Mouse (Mus musculus) heart, embryonic 11.5 days (tissue): ENCODE data around the gene Eef2kmt. TPM values are rescaled to one million over a fixed set of nuclear protein-coding genes. Genes with fewer than 3 reads are reported as not detected.
"Not testable (repeated sequence)": the region's sequence is repeated elsewhere in the genome, so short reads cannot be mapped to it uniquely, and the experiment has no call there.

Experiments
- ATAC-seq: fragments of 200-750 bp; cut with Nextera tagmentation; replicated peaks from 2 replicates; pipeline ENCODE4 v1.8.0; 2017; ENCODE audit warnings: moderate library complexity; ENCODE audit not compliant: insufficient number of reproducible peaks, low FRiP score, low TSS enrichment
- H3K27ac ChIP-seq: fragments of 300-500 bp; sonication (generic); 2 replicates; pipeline ENCODE4 v1.5.1; 2014; ENCODE audit warnings: mild to moderate bottlenecking, low read depth, low read length
- H3K27me3 ChIP-seq: fragments of 300-500 bp; sonication (generic); 2 replicates; pipeline ENCODE4 v1.6.1; 2014; ENCODE audit warnings: mild to moderate bottlenecking, low read length, mixed read lengths; ENCODE audit not compliant: control insufficient read depth, insufficient read depth
- H3K36me3 ChIP-seq: fragments of 300-500 bp; sonication (generic); 2 replicates; pipeline ENCODE4 v1.6.1; 2014; ENCODE audit warnings: mild to moderate bottlenecking, low read length, moderate library complexity, mixed read lengths; ENCODE audit not compliant: control insufficient read depth, insufficient read depth
- H3K4me1 ChIP-seq: fragments of 300-500 bp; sonication (generic); 2 replicates; pipeline ENCODE4 v1.6.1; 2014; ENCODE audit warnings: low read length; ENCODE audit not compliant: control insufficient read depth, insufficient read depth
- H3K4me2 ChIP-seq: fragments of 300-500 bp; sonication (generic); 2 replicates; pipeline ENCODE4 v1.6.1; 2014; ENCODE audit warnings: mild to moderate bottlenecking, moderate library complexity
- H3K4me3 ChIP-seq: fragments of 300-500 bp; sonication (generic); 2 replicates; pipeline ENCODE4 v1.5.1; 2014; ENCODE audit warnings: low read depth, low read length
- H3K9ac ChIP-seq: fragments of 300-500 bp; sonication (generic); 2 replicates; pipeline ENCODE4 v1.6.1; 2014; ENCODE audit warnings: mild to moderate bottlenecking, low read depth, low read length, moderate library complexity
- H3K9me3 ChIP-seq: fragments of 300-500 bp; sonication (generic); replicated peaks from 2 replicates; pipeline ENCODE4 v1.6.1; 2016; ENCODE audit warnings: low read length; ENCODE audit not compliant: control insufficient read depth
- WGBS: fragments of 180-500 bp; shearing (Covaris S2); extraction: QIAGEN DNeasy Blood & Tissue Kit; methylation state at CpG from one replicate; pipeline ENCODE4 v1.1.7; 2014; ENCODE audit not compliant: insufficient replicate concordance; 5-methylcytosine and 5-hydroxymethylcytosine counted together
- polyA plus RNA-seq: library from polyadenylated mRNA; unstranded; fragments of >200 nt; fragmentation: Nextera tagmentation; extraction: Ambion mirVana; gene quantifications from 2 replicates; pipeline ENCODE4 v1.2.1, GENCODE M21; 2014

Eef2kmt gene
- polyA plus RNA-seq, 1 experiment from 2014 or later: 24.9 TPM

DNA sequence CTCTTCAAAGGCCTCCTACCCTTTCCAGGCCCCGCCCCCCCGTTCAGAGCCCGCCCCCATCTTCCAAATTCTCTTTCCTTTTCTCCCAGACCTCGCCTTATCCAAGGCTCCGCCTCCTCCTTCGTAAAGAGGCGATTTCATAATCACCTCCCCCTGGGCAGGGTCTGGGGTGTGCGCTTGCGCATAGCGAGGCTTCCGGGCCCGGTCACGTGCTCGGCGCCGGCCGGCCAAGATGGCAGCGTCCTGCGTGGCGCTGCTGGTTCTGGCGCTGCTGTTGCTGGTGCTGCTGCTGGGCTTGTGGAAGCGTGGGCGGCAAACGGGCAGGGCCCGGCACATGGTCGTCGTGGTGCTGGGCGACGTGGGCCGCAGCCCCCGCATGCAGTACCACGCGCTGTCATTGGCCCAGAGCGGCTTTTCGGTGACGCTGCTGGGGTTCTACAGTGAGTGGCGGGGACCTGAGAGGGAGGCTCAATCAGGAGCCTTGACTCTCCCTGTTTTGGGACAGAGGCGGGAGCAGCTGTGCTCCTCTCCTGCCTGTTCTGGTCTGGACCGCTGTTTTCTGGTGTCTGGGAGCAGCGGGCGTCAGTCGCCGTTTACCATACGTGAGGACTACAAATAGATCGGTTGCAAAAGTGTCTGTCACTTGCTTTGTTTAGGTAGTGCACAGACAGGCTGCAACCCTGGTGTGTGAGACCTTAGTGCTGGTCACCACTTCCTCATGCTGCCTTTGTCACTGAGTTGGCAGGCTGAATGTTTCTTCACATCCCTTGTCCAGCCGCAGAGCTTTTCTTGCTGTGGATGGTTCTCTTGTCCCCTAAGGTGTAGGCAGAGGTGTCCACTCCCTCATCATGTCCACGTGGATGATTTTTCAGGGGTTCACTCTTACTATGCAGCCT, 22.1 kb downstream of the Eef2kmt start, which contains the start of gene Alg1:
Alg1 (plus strand) TSS at position 204 of the 896 bp plus-strand sequence.
- 2% methylated on average over 47 of the region's 47 CpGs for WGBS
- Histone ChIP-seq H3K36me3 (no peaks in the 10 kb centered on the region), H3K4me2 (peak within 1 kb of the TSS; percentile 69), H3K9ac (peak within 1 kb of the TSS; percentile 79), H3K27me3 (no peaks in the 10 kb centered on the region), H3K27ac (no peak within 1 kb of the TSS), H3K4me1 (peaks cover 5% of the 10 kb centered on the region; the same call in 1 of the 2 replicates), H3K4me3 (peak within 1 kb of the TSS; percentile 81), H3K9me3 (no peaks in the 10 kb centered on the region)
- peak; percentile 93 for ATAC-seq

DNA sequence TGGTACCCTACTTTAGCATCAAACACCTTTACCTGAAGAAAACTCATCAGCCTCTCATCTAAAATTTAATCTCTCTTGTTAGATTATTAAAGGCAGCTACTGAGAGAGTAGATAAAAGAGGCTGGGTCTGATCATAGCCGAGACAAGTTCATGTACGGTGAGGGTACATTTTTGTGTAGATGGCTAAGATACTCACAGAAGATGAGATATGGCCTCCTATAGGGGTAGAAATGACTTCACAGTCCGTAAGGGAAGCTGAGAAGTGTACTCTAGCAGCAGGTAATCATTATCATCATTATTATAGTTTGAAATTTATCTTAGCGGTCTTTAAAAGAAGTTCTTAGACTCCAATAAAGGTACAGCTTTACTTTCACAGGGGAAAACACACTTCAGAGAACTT, 22.8 kb downstream of the Eef2kmt start:
- H3K27me3 ChIP-seq: no peaks in the 10 kb centered on the region
- ATAC-seq: no peak
- no peaks in the 10 kb centered on the region for H3K9me3 ChIP-seq
- WGBS: 71% methylated on average over 4 of the region's 4 CpGs
- no peak overlapping the region for H3K9ac ChIP-seq
- H3K4me3 ChIP-seq: peak overlapping the region; percentile 81
- peaks cover 5% of the 10 kb centered on the region; the same call in 1 of the 2 replicates for H3K4me1 ChIP-seq
- H3K36me3 ChIP-seq: no peaks in the 10 kb centered on the region
- H3K27ac ChIP-seq: no peak overlapping the region
- peak overlapping the region; percentile 69 for H3K4me2 ChIP-seq

DNA sequence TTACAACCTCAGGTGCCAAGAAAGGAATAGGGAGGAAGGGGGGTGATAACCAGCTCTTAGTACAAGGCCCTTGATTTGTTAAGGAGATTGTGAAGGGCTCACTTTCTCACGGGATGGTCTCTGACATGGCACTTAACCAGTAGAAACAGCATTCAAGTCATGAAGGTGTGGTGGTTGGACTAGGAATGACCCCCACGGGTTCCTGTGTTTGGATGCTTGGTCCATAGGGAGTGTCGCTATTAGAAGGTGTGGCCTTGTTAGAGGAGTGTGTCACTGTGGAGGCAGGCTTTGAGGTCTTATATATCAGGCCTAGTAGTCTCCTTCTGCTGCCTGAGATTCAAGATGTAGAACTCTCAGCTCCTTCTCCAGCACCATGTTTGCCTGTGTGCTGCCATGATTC, 27.7 kb downstream of the Eef2kmt start:
- ATAC-seq, H3K4me3 ChIP-seq, H3K27ac ChIP-seq, H3K27me3 ChIP-seq, H3K4me2 ChIP-seq, H3K9me3 ChIP-seq, H3K9ac ChIP-seq, H3K4me1 ChIP-seq, H3K36me3 ChIP-seq: not testable (repeated sequence)
- 76% methylated on average over 3 of the region's 3 CpGs for WGBS

DNA sequence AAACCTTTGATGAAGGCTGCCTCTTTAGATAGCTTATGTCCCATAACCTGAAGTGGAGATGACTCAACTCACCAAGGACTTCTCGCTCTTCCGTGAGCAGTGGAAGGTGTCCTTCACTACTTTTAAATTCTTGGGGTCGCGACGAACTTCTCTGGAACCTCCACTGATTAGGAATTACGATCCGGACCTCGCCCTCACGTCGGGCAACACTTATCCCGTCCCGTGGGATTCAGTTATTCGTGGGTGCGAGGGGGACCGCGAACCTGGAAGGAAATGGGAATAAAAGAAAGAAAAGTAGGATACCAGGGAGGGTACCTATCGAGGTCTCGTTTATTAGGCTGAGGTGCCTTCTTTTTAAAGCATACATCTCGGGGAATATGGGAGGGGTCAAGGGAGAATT, 28.3 kb downstream of the Eef2kmt start:
- not testable (repeated sequence) for H3K27ac ChIP-seq, ATAC-seq, H3K4me1 ChIP-seq, H3K4me3 ChIP-seq, H3K27me3 ChIP-seq, H3K4me2 ChIP-seq, H3K36me3 ChIP-seq, H3K9ac ChIP-seq, H3K9me3 ChIP-seq
- WGBS: 73% methylated on average over 19 of the region's 19 CpGs

DNA sequence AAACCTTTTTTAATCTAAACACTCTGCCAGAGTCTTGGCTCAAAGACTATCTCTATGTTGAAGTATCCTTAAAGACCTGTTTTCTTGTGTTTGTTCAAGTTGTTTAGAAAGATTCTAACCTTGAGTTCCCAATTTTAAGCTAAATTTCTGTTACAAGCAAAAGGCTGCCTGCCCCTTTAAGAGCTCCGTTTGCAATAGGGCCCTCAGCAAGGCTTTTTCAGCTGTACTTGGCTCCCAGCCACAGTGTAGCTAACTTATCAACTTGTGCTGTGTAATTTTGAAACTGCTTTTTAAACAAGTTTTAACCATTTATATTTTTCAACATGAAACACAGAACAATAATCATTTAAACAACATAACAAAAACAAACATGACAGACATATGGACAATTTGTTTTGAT, 29.2 kb downstream of the Eef2kmt start:
- 7% methylated on average over 1 of the region's 1 CpGs for WGBS
- not testable (repeated sequence) for ATAC-seq, H3K4me1 ChIP-seq

DNA sequence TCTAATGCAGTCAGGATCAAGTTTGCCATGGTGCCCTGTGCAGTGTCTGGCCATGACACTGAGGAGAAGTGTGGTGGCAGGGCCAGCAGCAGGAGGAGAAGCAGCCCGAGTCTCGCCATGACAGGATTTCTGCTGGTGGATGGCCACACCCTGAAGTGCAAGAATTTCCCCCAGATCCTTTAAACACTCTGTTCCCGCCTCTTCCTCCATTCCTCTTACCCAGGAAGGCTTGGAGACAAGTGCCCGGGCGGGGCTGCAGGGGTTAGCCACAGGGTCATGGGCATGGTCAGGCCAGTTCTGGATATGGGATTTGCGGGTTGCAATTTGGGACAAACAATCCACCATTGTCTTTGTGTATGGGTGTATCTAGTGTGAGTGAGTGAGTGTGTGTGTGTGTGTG, 33.6 kb downstream of the Eef2kmt start, which contains the start of gene AU021092:
AU021092 (minus strand) TSS at position 160 of the 400 bp plus-strand sequence.
- Histone ChIP-seq H3K27ac (no peak within 1 kb of the TSS), H3K9ac (no peak within 1 kb of the TSS), H3K4me2 (no peak within 1 kb of the TSS), H3K36me3 (no peaks in the 10 kb centered on the region), H3K9me3 (no peaks in the 10 kb centered on the region), H3K4me3 (no peak within 1 kb of the TSS), H3K27me3 (no peaks in the 10 kb centered on the region), H3K4me1 (peaks cover 2% of the 10 kb centered on the region; the same call in 1 of the 2 replicates)
- WGBS: 60% methylated on average over 6 of the region's 6 CpGs
- ATAC-seq: no peak

More for the DNA sequence above, 29.2 kb downstream of the Eef2kmt start:
- H3K4me2 ChIP-seq, H3K27me3 ChIP-seq, H3K36me3 ChIP-seq, H3K27ac ChIP-seq, H3K4me3 ChIP-seq, H3K9me3 ChIP-seq, H3K9ac ChIP-seq: not testable (repeated sequence)

DNA sequence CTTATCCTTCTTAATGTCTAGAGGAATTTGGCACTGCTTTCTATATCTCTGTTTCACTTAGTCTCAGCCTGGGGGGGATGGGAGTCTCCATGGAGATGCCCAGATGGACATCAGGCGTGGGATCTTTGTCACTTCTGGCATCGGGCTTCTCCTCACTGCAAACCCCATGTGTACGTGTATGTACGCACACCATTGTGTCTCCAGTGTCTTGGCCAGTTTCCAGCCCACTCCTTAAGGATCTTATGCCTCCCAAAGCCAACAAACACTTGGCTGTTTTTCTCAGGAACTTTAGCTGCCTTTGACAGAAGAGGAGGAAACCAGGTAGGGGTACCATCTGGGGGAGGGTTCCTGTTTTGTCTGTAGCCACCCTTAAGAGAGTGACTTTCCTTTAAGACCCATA, 34.4 kb downstream of the Eef2kmt start:
- no peak overlapping the region for H3K4me2 ChIP-seq
- H3K27me3 ChIP-seq: no peaks in the 10 kb centered on the region
- peaks cover 3% of the 10 kb centered on the region; the same call in 1 of the 2 replicates for H3K4me1 ChIP-seq
- no peaks in the 10 kb centered on the region for H3K36me3 ChIP-seq
- H3K9ac ChIP-seq: no peak overlapping the region
- no peak for ATAC-seq
- WGBS: 53% methylated on average over 4 of the region's 4 CpGs
- H3K4me3 ChIP-seq: no peak overlapping the region
- H3K27ac ChIP-seq: no peak overlapping the region
- no peaks in the 10 kb centered on the region for H3K9me3 ChIP-seq

DNA sequence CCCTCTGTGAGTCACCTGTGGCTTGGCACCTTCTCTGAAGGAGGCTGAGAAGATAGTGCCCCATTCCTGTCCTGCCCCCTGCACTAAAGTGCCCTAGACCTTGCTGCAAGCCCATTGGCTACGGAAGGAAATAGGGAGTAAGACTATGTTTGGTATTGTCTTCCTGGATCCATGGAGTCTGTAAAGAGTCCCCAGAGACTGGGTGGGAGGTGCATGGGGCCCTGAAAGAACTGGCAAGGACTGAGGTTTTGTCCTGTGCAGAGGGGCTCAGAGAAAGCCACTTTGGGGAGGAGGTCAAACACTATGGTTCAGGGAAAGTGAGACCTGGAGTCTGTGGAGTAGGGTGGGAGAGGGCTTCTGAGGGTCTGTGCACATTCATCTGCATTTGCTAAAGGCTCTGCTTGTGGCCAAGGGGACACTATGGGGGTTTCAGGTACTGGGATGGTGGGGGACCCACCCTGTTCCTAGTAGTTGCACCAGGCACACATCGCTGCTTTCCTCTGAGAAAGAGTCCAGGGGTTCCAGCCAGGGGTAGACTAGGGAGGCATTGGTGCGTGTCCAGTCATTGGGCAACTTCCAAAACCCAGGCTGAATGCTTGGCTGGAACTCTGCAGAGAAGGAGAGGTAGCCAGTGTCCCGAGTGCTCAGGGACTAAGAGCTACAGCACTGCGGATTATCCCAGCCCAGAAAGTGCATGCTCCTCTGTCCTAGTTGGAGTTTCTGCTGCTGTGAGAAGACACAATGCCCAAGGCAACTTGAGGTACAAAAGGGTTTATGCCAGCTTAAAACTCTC, 38.2 kb downstream of the Eef2kmt start:
- no peak overlapping the region for H3K4me3 ChIP-seq
- peaks cover 3% of the 10 kb centered on the region; the same call in 1 of the 2 replicates for H3K4me1 ChIP-seq
- 60% methylated on average over 5 of the region's 5 CpGs for WGBS
- ATAC-seq: no peak
- H3K27me3 ChIP-seq: no peaks in the 10 kb centered on the region
- H3K9me3 ChIP-seq: no peaks in the 10 kb centered on the region
- no peaks in the 10 kb centered on the region for H3K36me3 ChIP-seq
- H3K9ac ChIP-seq: no peak overlapping the region
- no peak overlapping the region for H3K4me2 ChIP-seq
- H3K27ac ChIP-seq: no peak overlapping the region
